Mouse (Mus musculus): ENCODE results near the gene Cpsf3.

Cpsf3 gene

GRCm38 (mm10) chr12:21284761-21285441, at the start of gene Cpsf3:
Gene Cpsf3 (plus strand): TSS chr12:21285391.
- DNase-seq (ENCODE audit: low read depth, low spot score), result peak; percentile 73

- no peak for DNase-seq (ENCODE audit: low read depth, low spot score)
Observed at GRCm38 (mm10) chr12:21241965-21242364, 43.2 kb upstream of the Cpsf3 start.

GRCm38 (mm10) chr12:21244375-21244960, 40.7 kb upstream of the Cpsf3 start:
- no peak for DNase-seq (ENCODE audit: low read depth, low spot score)

- no peak for DNase-seq (ENCODE audit: low read depth, low spot score)
Observed at GRCm38 (mm10) chr12:21247711-21248392, 37.3 kb upstream of the Cpsf3 start.

GRCm38 (mm10) chr12:21260494-21261256, 24.5 kb upstream of the Cpsf3 start:
- DNase-seq (ENCODE audit: low read depth, low spot score), result peak; percentile 56

- no peak for DNase-seq (ENCODE audit: low read depth, low spot score)
Observed at GRCm38 (mm10) chr12:21261521-21261920, 23.7 kb upstream of the Cpsf3 start.

- DNase-seq (ENCODE audit: low read depth, low spot score), result no peak
Observed at GRCm38 (mm10) chr12:21263256-21263655, 21.9 kb upstream of the Cpsf3 start.

- DNase-seq (ENCODE audit: low read depth, low spot score), result no peak
Observed at GRCm38 (mm10) chr12:21264241-21264640, 20.9 kb upstream of the Cpsf3 start.

GRCm38 (mm10) chr12:21264970-21265369, 20.2 kb upstream of the Cpsf3 start:
- no peak for DNase-seq (ENCODE audit: low read depth, low spot score)

GRCm38 (mm10) chr12:21265501-21265900, 19.7 kb upstream of the Cpsf3 start:
- DNase-seq (ENCODE audit: low read depth, low spot score), result no peak

GRCm38 (mm10) chr12:21265946-21266783, 19.0 kb upstream of the Cpsf3 start:
- DNase-seq (ENCODE audit: low read depth, low spot score), result peak; percentile 53

- DNase-seq (ENCODE audit: low read depth, low spot score), result no peak
Observed at GRCm38 (mm10) chr12:21266784-21267098, 18.4 kb upstream of the Cpsf3 start.

GRCm38 (mm10) chr12:21268083-21268616, 17.0 kb upstream of the Cpsf3 start:
- no peak for DNase-seq (ENCODE audit: low read depth, low spot score)

GRCm38 (mm10) chr12:21274446-21274845, 10.7 kb upstream of the Cpsf3 start:
- DNase-seq (ENCODE audit: low read depth, low spot score), result no peak

- no peak for DNase-seq (ENCODE audit: low read depth, low spot score)
Observed at GRCm38 (mm10) chr12:21277352-21277864, 7.8 kb upstream of the Cpsf3 start.

- no peak for DNase-seq (ENCODE audit: low read depth, low spot score)
Observed at GRCm38 (mm10) chr12:21285508-21286242, 484 bp downstream of the Cpsf3 start.

GRCm38 (mm10) chr12:21286243-21286622, 1.0 kb downstream of the Cpsf3 start, which contains the start of gene Itgb1bp1:
Gene Itgb1bp1 (minus strand): TSS chr12:21286284.
- DNase-seq (ENCODE audit: low read depth, low spot score), result peak; percentile 98

- peak; percentile 61 for DNase-seq (ENCODE audit: low read depth, low spot score)
Observed at GRCm38 (mm10) chr12:21286712-21287650, 1.8 kb downstream of the Cpsf3 start.
